Mouse (Mus musculus): ENCODE data around the gene Eif4e3.

The Eif4e3 gene

DNA sequence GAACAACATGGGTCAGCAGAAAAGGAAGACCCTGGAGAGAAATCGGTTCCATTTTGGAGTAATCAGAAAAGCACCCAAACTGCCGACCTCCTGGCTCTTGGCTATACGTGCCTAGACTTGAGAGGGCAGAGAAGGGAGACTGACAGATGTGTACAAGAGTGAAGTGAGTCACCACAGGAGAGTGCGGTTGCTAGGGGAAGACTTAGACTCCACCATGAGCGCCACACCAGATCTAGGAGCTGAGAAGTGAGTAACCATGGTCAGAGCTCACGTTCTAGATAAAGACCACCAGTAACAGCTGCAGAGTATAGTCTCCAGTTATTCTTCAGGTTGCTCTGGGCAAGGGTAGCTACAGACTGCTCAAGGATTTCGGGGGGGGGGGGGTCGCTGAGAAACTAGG lies 3.3 kb downstream of the Eif4e3 start:
- no peak for DNase-seq

GRCm38 (mm10) chr6:99660443-99660842 lies 6.1 kb downstream of the Eif4e3 start:
- no peak for DNase-seq

GRCm38 (mm10) chr6:99658586-99658985 lies 8.0 kb downstream of the Eif4e3 start:
- DNase-seq: no peak

- no peak for DNase-seq
These were observed 10.5 kb downstream of the Eif4e3 start for GRCm38 (mm10) chr6:99656088-99656487.

GRCm38 (mm10) chr6:99655488-99655887 lies 11.1 kb downstream of the Eif4e3 start:
- no peak for DNase-seq

DNA sequence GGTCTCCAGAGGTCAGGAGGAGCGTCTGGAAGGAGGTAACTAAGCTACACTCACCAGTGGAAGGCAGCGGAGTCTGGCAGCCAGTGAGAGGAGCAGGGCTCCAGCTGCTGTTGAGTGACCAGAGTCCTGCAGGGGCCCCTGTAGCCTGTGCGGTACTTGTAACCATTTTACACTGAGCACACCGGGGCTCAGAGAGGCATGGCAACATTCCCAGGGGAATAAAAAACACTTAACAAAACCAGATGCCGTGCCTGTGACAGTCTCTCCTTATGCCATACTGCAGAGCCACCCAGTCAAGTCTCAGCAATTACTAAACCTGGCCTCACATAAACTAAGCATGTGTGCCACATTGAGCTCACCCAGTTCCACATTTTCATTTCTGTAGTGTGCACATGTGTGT lies 12.2 kb downstream of the Eif4e3 start:
- DNase-seq: no peak

DNA sequence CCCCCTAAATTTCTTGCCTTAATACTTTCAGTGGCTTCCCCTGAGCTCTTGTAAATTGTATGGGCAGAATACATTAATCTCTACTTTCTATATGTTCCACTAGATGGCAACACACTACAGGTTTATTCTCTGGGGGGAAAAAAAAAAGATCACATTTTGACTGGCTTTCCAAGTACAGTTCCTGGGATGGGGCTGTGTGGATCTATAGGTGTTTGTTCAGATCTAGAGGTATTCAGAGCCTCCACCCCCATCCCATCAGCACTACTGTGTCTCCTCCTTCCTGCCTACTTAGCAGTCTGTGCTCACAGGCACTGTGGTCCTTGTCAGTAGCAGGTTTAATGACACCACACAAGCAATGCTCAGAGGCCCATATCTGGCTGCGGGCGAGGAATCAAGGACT lies 14.2 kb downstream of the Eif4e3 start:
- no peak for DNase-seq

- no peak for DNase-seq
These were observed 17.3 kb downstream of the Eif4e3 start for GRCm38 (mm10) chr6:99649307-99649706.

GRCm38 (mm10) chr6:99646344-99646743 lies 20.2 kb downstream of the Eif4e3 start:
- no peak for DNase-seq

- no peak for DNase-seq
These were observed 21.7 kb downstream of the Eif4e3 start for GRCm38 (mm10) chr6:99644876-99645275.

GRCm38 (mm10) chr6:99644386-99644785 lies 22.2 kb downstream of the Eif4e3 start:
- DNase-seq: no peak

- no peak for DNase-seq
These were observed 23.0 kb downstream of the Eif4e3 start for GRCm38 (mm10) chr6:99643439-99644199.

DNA sequence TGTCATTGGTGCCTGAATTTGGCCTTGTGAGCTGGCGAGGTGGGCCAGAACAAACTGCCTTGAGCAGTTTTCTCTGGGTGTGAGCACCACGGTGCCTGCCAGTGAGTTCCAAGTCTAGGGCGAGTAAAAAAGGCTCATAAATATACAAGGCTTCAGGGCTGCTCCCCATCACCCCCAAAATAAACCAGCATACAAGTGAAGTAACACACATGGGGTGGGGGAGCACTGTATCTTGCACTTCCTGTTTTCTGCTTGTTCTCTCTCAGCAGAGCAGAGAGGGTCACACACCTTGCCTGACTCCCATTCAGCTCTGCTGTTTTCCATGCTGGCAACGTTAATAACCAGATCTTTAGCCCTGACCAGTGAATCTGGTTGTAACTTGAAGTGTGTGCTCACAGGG lies 29.1 kb downstream of the Eif4e3 start:
- DNase-seq: no peak

DNA sequence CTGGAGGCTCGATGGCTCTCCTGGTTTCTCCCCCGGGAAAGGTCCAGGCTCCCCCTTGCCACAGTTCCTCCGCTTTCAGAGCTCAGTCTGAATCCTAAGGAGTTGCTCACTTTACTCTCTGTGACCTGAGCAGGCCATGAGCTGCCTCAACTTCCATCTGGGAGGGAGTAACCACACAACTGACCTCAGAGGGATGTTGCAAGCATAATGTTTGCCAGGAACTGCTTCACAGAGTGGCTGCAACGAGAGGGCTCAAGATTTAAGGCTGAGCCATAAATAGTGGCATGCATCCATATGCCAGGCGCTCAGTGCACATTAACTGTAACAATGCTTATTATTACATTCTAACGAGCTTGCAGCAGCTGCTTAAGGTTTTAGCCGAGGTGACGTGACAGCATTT lies 29.8 kb downstream of the Eif4e3 start:
- no peak for DNase-seq

GRCm38 (mm10) chr6:99636121-99636520 lies 30.4 kb downstream of the Eif4e3 start:
- DNase-seq: no peak

DNA sequence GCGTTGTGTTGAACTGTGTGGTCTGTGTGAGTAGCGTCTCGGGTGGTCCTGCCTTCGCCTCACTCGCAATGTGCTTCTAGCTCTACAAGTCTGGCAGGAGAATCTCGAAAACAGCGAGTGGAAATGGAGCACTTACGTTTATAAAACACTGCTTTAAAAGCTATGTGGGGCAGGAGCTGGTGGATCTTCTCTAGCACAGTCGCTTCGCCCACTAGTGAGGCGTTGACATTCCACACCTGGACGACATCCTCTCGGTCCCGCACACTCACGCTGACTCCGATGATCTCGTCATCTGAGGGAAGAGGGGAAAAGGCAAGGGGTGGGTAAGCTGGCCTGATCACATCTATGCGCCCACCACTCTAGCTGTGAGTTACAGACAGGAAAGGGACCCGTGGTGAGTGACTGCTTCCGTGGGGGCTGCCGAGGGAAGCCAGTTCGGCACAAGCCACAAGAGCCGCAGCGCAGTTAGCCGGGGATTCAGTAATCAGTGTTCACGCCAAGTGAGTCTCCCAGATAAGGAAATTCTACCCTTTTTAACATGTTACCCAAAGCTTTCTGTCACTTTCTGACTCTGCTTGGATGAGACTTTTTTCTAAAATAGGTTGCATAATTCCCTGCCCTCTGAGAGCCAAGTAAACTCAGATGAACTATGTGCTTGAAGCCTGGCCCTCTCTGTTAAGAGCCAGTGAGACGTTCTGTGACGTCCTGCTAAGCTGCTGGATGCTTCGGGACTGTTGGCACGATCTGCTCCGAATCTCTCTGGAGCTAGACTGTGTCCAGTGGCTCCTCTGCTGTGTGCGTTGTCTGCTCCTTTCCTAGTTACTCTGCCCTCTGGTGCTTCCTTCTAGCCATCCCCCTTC lies 34.2 kb downstream of the Eif4e3 start:
- DNase-seq: no peak

GRCm38 (mm10) chr6:99631637-99632036 lies 34.9 kb downstream of the Eif4e3 start:
- no peak for DNase-seq

GRCm38 (mm10) chr6:99629726-99630458 lies 36.7 kb downstream of the Eif4e3 start:
- peak; percentile 74 for DNase-seq

GRCm38 (mm10) chr6:99626347-99626746 lies 40.2 kb downstream of the Eif4e3 start:
- DNase-seq: no peak

GRCm38 (mm10) chr6:99625803-99626202 lies 40.8 kb downstream of the Eif4e3 start:
- DNase-seq: no peak

DNA sequence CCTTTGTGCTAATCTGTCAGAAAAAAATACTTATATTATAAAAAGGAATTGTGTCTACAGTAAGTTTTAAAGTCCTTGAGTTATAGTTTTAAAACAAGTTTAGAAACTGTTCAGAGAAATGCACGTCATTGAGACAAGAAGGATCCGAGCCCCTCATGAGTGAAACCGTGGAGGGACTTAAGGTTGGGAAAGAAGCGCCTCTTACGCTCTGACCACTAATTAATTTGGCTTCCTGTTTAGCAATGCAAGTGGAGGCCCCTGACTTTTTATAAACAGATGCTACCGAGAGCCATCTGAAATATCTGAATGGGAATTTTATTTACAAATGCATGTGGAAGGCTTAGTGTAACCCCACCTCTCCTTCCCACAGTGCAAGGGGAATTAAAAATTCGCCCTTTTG lies 41.3 kb downstream of the Eif4e3 start:
- DNase-seq: no peak

- no peak for DNase-seq
These were observed 42.0 kb downstream of the Eif4e3 start for GRCm38 (mm10) chr6:99624542-99624941.

GRCm38 (mm10) chr6:99623641-99624040 lies 42.9 kb downstream of the Eif4e3 start:
- no peak for DNase-seq

GRCm38 (mm10) chr6:99621167-99621566 lies 45.4 kb downstream of the Eif4e3 start:
- DNase-seq: no peak

All from cerebellum, adult 9-11 months (tissue).